Mouse (Mus musculus) urinary bladder, postnatal 4 days (tissue): ENCODE measurements around the gene Hikeshi.

ENCODE experiments used
- DNase-seq, 2 experiments: peaks; one replicate each; pipeline ENCODE4 v3.0.0; 2021 to 2022; ENCODE audit warnings: low spot score in 2 of 2

The Hikeshi gene

DNA sequence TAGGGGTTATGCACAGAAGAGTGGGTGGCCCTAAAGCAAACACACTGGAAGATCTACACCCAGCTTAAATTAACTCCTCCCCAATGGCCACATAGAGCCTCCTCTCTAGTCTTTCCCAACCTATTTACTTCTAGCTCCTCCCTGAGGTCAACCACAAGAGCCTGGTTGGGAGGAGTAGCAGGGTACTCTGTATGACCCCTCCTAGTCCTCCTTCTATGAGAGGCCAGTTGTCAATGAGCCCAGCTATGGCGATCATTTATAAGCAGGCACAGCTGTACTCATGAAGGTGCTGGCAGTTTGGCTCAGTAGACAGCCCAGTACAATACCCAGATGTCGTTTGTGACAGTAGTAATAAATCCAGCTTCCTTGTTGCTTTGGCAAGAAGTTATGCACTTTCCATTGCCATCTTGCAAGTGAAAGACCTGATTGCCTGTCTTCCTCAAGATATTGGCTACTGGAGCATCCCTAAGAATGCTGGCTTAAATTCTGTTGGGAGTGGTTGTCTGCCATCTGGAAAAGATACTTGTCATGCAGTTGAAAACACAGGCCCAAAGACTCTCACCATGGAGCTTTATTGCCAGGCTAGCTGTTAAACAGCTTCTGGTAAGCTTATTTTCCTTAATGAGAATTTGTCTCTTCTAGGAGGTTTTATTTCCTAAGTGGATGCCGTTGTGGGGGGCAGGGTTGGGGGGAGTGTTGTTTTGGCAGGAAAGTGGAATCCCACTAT lies 27.4 kb downstream of the Hikeshi start:
- no peak for DNase-seq

DNA sequence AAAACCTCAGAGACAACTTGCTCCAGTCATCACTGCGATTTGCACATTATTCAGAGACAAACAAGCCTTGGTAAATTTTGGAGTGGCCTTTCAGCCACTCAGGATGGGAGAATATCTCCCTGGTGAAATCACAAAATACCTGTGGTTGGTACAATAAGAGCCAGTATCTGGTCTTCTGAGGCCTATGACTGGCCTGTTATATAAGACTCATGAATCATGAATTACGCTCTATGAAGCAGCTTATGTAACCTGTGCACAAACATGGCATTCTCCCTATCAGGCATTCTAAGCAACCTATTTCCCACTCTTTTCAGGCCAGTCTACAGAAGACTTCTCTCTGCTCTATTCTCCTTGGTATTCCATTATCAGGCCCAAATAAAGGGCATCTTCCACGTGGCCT lies 28.6 kb downstream of the Hikeshi start:
- no peak for DNase-seq

DNA sequence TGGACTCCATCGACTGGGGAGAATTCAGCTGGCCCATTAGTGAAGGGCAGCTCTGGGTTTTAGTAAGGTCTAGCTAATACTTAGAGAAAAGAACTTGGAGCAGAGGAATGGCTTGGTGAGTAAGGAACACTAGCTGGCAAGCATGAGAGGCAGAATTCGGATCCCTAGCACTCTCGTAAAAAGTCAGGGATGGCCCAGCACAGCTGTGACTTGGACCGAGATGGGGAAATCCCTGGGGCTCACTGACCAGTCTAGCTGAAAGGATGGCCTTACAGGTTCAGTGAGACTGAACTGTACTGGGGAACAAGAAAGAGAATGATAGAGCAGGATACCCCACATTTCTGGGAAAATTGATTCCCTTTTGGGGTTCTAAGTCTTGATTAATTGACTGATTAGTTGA lies 31.3 kb downstream of the Hikeshi start:
- DNase-seq = no peak

DNA sequence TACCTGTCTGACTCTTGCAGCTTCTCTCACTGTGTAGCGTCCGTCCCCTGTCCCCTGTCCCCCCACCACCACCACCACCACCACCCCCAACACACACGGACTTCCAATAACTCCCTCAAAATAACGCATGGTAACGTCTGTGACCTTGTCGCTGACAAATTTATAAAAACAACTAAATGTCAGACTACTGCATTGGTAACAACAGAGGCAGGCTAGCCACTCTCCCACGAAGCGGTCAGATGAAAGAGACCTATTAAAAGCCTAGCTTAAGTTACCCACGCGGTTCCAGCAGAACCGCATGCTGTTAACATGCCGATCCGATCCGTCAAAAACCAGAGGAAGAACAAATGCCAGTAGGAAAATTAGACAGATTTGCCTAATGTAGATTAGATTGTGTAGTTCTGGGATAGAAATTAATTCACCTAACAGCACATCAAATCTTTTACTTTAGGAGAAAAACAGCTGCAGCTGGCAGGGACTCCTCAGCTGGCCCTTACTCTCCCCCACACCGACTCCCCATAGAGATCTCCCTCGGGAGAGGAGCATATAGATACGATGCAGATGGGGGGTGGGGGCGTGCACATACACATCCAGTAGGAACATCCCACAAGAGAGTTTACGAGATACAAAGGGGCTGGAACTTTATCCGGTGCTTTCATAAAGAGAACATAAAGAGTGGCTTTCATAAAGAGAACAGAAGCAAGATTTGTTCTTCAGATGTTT lies 31.9 kb downstream of the Hikeshi start:
- DNase-seq = no peak

DNA sequence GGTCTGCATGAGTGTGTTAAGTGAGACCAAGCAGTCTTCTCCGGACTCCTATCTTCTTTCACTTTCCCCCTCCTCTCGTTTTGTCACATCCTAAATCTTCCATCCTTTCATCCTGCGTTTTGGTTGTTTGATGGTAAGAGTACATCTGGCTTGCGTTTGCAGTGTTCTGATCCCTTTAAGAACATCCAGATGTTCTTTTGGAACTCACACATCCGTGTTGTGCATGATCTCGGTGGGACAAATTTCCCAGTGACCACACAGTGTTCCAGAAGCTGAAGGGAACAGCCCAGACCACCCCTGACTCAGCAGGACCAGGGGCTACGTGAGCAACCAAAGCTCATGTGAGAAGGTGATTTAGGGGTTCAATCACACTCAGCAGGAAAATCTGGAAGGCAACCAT lies 32.6 kb downstream of the Hikeshi start:
- DNase-seq = no peak

DNA sequence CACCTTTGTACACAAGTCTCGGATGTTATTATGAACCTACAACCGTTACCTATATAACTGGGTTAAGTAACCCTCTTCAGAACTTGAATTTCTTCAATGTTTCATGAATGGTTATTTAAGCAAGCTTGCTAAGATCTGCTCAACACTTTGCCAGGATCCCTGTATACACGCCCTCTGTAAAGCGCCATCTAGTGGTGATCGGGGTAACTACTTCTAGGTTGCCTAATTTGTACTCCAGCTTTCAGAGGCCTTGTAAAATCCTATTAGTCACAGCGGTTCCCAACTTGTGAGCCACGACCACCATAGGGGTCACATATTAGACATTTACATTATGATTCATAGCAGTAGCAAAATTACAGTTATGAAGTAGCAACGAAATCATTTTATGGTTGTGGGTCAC lies 33.1 kb downstream of the Hikeshi start:
- peak; percentile 49 to 85 for DNase-seq

DNA sequence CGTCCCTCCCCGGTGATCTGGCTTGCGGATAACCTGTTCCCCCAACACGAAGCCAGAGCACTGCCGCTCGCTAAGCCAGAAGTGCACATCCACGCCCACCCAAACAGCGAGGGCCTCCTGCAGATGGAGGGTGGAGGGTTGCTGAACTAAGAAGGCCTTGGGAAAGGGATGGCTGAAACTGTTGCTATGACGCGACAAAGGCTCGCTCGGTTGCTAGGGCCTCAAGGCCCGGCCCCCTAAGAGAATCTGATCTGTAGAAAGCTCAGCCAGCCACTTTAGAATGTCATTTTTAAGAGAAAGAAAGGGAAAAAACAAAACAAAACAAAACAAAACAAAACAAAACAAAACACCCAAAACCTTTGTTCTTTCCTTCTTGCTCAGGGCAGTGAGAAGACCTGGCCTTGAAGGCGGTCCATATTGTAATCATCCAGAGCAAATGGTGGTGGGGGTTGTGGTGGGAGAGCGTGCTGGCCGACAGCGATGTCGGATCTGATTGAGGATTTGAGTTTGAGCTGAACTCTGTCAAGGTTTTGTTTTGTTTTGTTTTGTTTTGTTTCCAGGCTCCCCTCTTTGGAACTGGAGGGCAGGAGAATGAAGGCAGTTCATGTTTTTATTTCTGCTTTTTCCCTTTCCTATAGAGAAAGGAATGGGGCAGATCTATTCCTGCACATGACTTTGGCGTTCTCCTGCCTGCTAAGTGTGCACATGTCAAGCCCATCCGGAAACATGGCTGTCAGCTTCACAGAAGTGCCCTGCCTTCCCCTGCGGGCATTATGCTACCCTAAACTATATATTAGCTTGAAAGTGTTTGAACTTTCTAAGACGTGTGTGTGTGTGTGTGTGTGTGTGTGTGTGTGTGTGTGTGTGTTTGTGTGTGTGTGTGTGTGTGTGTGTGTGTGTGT lies 37.3 kb downstream of the Hikeshi start, which contains the start of gene Ccdc81:
Gene Ccdc81, minus strand, starts transcription at position 188 of the 902 bp plus-strand sequence.
- DNase-seq = no peak

DNA sequence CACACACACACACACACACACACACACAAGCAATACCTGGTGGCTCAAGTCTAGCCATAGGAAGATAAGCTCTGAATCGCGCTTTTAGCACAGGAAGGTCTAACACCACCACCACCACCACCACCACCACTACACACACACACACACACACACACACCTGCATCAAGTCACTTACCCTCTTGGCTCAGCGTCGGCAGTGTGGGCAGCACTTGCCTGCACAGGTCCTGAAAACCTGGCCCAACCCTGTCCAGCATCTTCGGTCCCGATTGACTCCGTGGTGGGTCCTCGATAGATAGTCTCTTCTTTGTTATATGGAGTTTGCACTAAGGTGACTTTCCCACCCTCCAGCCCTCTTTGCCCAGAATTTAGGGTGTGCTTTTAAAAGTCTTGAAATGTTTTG lies 38.0 kb downstream of the Hikeshi start:
- no peak for DNase-seq

DNA sequence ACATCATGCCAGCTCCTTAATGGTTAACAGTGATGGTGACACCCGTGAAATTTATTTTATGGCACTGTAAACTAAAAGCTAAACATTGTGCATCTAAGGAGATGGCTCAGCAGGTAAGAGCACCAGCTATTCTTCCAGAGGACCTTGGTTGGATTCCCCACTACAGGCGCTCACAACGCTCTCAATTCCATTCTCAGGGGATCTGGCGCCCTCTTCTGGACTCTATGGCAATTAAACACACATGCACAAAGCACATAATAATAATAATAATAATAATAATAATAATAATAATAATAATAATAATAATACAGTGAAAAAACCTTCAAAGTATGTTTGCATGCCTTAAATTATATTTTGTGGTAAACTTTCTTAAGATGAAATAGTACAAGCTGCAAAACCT lies 49.1 kb downstream of the Hikeshi start:
- no peak for DNase-seq

DNA sequence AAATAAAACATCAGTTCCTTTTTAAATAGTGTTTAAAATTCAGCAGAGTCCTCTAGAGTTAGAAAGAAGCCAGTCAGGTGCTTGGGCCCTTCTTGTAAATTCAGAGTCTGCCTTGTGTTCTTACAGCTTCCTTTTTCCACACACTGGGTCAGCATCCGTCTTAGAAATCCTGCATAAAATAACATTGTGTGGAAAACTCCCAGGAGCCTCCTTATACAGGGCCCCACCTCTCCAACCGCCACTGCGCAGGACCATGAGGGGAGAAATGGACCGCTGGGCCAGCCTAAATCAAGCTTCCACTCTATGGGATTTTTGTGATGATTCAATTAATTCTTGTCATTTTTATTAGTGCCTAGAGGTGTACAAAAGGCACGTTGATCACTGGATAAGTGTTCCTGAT lies 49.6 kb downstream of the Hikeshi start:
- DNase-seq = no peak

DNA sequence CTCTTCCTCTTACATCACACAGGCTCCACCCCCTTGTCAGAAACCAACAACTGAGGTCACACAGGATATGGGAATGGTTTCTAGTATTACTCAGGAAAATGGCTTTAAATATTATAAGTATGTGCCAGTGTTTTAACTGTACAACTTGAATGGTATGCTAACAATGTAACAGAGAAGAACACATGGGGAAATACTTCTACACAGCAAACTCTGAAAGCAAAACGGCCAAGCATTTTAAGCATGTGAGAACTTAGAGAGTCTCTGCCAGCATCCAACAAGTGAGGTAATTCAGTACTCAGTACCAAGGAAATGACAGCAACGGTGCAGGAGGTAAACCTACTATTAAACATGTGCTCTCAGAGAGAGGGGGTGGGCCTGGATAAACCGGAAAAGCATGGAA lies 56.5 kb downstream of the Hikeshi start:
- no peak for DNase-seq

DNA sequence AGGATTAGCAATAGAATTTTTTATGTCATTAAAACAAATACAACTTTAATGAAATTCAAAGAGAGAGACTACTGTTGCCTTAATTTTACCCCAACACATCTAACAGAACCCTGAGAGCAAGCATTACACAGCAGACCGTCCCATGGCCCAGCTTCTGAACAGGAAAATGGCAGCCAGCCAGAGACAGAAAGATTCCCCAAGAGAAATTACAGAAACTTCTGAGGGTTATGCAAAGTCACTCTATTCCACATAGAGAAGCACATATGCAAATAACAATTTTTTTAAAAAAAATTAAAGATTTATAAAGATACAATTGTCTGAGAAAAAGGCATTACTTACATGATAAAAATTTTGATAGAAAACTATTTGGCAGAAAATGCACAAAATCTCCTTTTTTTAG lies 61.3 kb downstream of the Hikeshi start:
- DNase-seq = no peak
